Mouse (Mus musculus) G1E (cell line): ENCODE measurements around the gene Sun2. TPM values are rescaled to one million over a fixed set of nuclear protein-coding genes. Genes with fewer than 3 reads are reported as not detected.

Experiments used
- ATAC-seq: 2 replicates; pipeline ENCODE4 v1.8.0; 2016; ENCODE audit warnings: mild to moderate bottlenecking; ENCODE audit not compliant: insufficient number of reproducible peaks, poor library complexity, low FRiP score, severe bottlenecking; ENCODE audit errors: extremely low read depth
- DNase-seq: peaks from one replicate; pipeline ENCODE4 v3.0.0; 2012; ENCODE audit warnings: low spot score
- H3K27me3 ChIP-seq: 2 replicates; pipeline ENCODE4 v1.6.1; 2012; ENCODE audit warnings: mild to moderate bottlenecking, low read length, inconsistent platforms; ENCODE audit not compliant: insufficient read depth
- H3K36me3 ChIP-seq: replicated peaks from 2 replicates; pipeline ENCODE3; 2012; ENCODE audit warnings: mild to moderate bottlenecking, inconsistent platforms
- H3K4me1 ChIP-seq: 2 replicates; pipeline ENCODE4 v1.6.1; 2012; ENCODE audit warnings: low read depth, low read length, inconsistent platforms, mixed read lengths; ENCODE audit not compliant: insufficient read depth
- H3K4me3 ChIP-seq: 2 replicates; pipeline ENCODE4 v1.5.1; 2012; ENCODE audit warnings: low read depth, mild to moderate bottlenecking, inconsistent platforms, low read length, moderate library complexity, mixed read lengths
- H3K9me3 ChIP-seq: replicated peaks from 2 replicates; pipeline ENCODE4 v1.6.1; 2012; ENCODE audit warnings: inconsistent platforms
- CTCF ChIP-seq: IDR thresholded peaks from 2 replicates; pipeline ENCODE4 v1.5.1; 2012; ENCODE audit warnings: low read depth, low read length, inconsistent platforms, mixed read lengths
- GATA1 ChIP-seq: IDR thresholded peaks from 2 replicates; pipeline ENCODE4 v1.6.1; 2012; ENCODE audit warnings: borderline replicate concordance, low read length, inconsistent platforms, mixed read lengths
- GATA2 ChIP-seq: IDR thresholded peaks from 2 replicates; pipeline ENCODE4 v1.6.1; 2012; ENCODE audit warnings: low read depth, low read length, inconsistent platforms, borderline replicate concordance
- POLR2AphosphoS5 ChIP-seq: IDR thresholded peaks from 2 replicates; pipeline ENCODE4 v1.6.1; 2012; ENCODE audit warnings: low read depth, low read length, inconsistent platforms; ENCODE audit not compliant: insufficient replicate concordance
- TAL1 ChIP-seq: conservative IDR thresholded peaks from 2 replicates; pipeline ENCODE4 v1.6.1; 2012; ENCODE audit warnings: low read depth, low read length, inconsistent platforms, mixed read lengths
- polyA plus RNA-seq: library from polyadenylated mRNA; stranded (reverse); fragments of >175 nt; gene quantifications from 2 replicates; pipeline ENCODE4 v1.2.3, GENCODE M21; 2012
- total RNA-seq, 2 experiments: library from RNA; stranded (forward) in 1 of 2; stranded (reverse) in 1 of 2; fragments of 200-1000 nt in 1 of 2; fragments of >200 nt in 1 of 2; fragmentation: Nextera tagmentation in 1 of 2; gene quantifications; 2 replicates each; pipeline ENCODE4 v1.2.3; 2014 to 2017

Sun2 gene
- total and polyA plus RNA-seq, 3 experiments = 24.4 to 33.3 (median 30.1) TPM

GRCm38 (mm10) chr15:79744742-79745141 is 2.4 kb upstream of the Sun2 start:
- no peak overlapping the region for H3K4me3 ChIP-seq
- ATAC-seq (no peak), DNase-seq (no peak)
- peaks cover 28% of the 10 kb centered on the region for H3K27me3 ChIP-seq
- peaks cover 30% of the 10 kb centered on the region for H3K4me1 ChIP-seq
- no peaks in the 10 kb centered on the region for H3K9me3 ChIP-seq
- TF ChIP-seq GATA2 (no peak), POLR2AphosphoS5 (no peak), CTCF (no peak), GATA1 (no peak), TAL1 (no peak)
- peaks cover 6% of the 10 kb centered on the region for H3K36me3 ChIP-seq

GRCm38 (mm10) chr15:79744001-79744400 is 1.7 kb upstream of the Sun2 start:
- peaks cover 37% of the 10 kb centered on the region for H3K4me1 ChIP-seq
- TF ChIP-seq TAL1 (no peak), GATA2 (no peak), CTCF (no peak), POLR2AphosphoS5 (no peak), GATA1 (no peak)
- peaks cover 23% of the 10 kb centered on the region for H3K27me3 ChIP-seq
- no peak for ATAC-seq
- no peaks in the 10 kb centered on the region for H3K9me3 ChIP-seq
- H3K36me3 ChIP-seq = peaks cover 13% of the 10 kb centered on the region
- no peak for DNase-seq
- H3K4me3 ChIP-seq = no peak overlapping the region

GRCm38 (mm10) chr15:79742706-79743023 is 329 bp upstream of the Sun2 start:
- Histone ChIP-seq H3K27me3 (peaks cover 12% of the 10 kb centered on the region), H3K4me3 (peak overlapping the region; percentile 87), H3K4me1 (peaks cover 39% of the 10 kb centered on the region), H3K9me3 (no peaks in the 10 kb centered on the region), H3K36me3 (peaks cover 27% of the 10 kb centered on the region)
- no peak for DNase-seq
- TF ChIP-seq TAL1 (no peak), GATA2 (no peak), GATA1 (no peak), POLR2AphosphoS5 (no peak), CTCF (no peak)
- no peak for ATAC-seq

GRCm38 (mm10) chr15:79741173-79741858 is 1.0 kb downstream of the Sun2 start:
- Histone ChIP-seq H3K36me3 (peaks cover 40% of the 10 kb centered on the region), H3K27me3 (peaks cover 12% of the 10 kb centered on the region), H3K4me3 (peak overlapping the region; percentile 87), H3K4me1 (peaks cover 39% of the 10 kb centered on the region), H3K9me3 (no peaks in the 10 kb centered on the region)
- ATAC-seq (no peak), DNase-seq (peak; percentile 26)
- TF ChIP-seq TAL1 (no peak), GATA1 (no peak), GATA2 (no peak), POLR2AphosphoS5 (no peak), CTCF (no peak)

GRCm38 (mm10) chr15:79740739-79741138 is 1.6 kb downstream of the Sun2 start:
- Histone ChIP-seq H3K4me1 (peaks cover 40% of the 10 kb centered on the region), H3K36me3 (peaks cover 44% of the 10 kb centered on the region), H3K4me3 (no peak overlapping the region; the same call in 1 of the 2 replicates), H3K9me3 (no peaks in the 10 kb centered on the region), H3K27me3 (peaks cover 12% of the 10 kb centered on the region)
- TF ChIP-seq GATA2 (no peak), POLR2AphosphoS5 (no peak), CTCF (no peak), TAL1 (no peak), GATA1 (no peak)
- ATAC-seq = no peak
- peak; percentile 19 for DNase-seq

- Histone ChIP-seq H3K4me1 (peaks cover 9% of the 10 kb centered on the region; the same call in 1 of the 2 replicates), H3K36me3 (peaks cover 87% of the 10 kb centered on the region), H3K9me3 (no peaks in the 10 kb centered on the region), H3K4me3 (no peak overlapping the region), H3K27me3 (no peaks in the 10 kb centered on the region)
- DNase-seq (no peak), ATAC-seq (no peak)
- TF ChIP-seq GATA2 (no peak), GATA1 (no peak), CTCF (no peak), TAL1 (no peak), POLR2AphosphoS5 (no peak)
Measured at GRCm38 (mm10) chr15:79734311-79734710, 8.0 kb downstream of the Sun2 start.

- no peak for TF ChIP-seq TAL1
- no peak for TF ChIP-seq POLR2AphosphoS5
- TF ChIP-seq CTCF = no peak
- TF ChIP-seq GATA1 = no peak
- no peak for TF ChIP-seq GATA2
- Histone ChIP-seq H3K4me3 (no peak overlapping the region), H3K27me3 (no peaks in the 10 kb centered on the region), H3K9me3 (no peaks in the 10 kb centered on the region), H3K4me1 (peaks cover 12% of the 10 kb centered on the region; the same call in 1 of the 2 replicates), H3K36me3 (peaks cover 87% of the 10 kb centered on the region)
- DNase-seq (no peak), ATAC-seq (no peak)
Measured at GRCm38 (mm10) chr15:79733640-79734039, 8.7 kb downstream of the Sun2 start.
